Mouse (Mus musculus) adipocyte (in vitro differentiated cells): Measurements from ENCODE around the gene Olfr521.
"Not testable (repeated sequence)": the region's sequence is repeated elsewhere in the genome, so short reads cannot be mapped to it uniquely, and the experiment has no call there.

Experiments
- DNase-seq: peaks from one replicate; pipeline ENCODE4 v3.0.0-alpha.2; 2016; ENCODE audit warnings: low spot score

Gene Olfr521

DNA sequence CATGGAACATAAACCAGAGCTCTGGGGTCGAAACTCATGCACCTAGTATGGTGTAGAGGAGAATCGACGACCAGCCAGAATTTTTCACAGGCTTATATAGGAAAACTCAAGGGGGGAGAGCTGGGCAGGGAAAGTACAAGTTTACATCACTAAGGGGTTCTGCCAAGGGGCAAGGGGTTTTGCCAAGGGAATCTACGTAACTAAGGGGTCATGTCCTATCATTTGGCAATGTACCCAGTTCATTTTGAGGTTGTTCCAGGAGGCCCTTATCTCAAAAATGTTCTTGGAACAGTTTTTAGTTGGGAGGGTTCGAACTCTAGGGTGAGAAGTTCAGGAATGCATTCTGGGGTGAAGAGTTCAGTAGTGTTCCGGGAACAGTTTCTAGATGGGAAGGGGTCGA lies 43.7 kb downstream of the Olfr521 start:
- not testable (repeated sequence) for DNase-seq

DNA sequence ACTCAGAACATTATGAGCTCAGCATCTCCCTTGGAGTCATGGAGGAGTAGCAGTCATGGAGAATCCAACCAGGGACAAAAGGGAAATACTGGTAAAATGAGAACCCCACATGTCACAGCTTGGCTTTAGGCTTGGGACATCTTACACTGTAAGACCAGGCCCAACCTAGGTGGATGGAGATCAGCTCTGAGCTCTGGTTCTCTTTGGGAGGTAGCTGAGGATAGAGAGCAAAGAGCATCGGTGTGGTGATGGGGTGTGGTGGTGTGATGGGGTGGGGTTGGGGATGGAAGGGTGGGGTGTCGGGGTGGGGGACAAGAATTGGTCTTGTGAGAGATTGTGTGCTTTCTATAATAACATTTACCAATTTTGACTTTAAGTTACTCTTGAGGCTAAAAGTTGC lies 47.5 kb downstream of the Olfr521 start:
- no peak for DNase-seq

DNA sequence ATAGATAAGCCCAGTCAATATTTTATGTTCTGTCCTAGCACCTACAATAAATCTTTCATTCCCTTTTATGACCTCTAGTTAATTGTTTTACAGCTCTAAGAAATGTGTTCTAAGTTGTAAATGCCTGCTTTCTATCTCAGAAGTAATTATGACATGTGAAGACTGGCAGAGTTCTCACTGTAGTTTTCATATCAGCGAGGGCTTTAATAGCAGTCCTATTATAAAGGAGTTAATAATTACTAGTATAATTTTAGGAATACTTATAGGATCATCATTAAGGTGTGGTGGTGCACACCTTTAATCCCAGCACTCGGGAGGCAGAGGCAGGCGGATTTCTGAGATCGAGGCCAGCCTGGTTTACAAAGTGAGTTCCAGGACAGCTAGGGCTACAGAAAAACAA lies 48.4 kb downstream of the Olfr521 start:
- DNase-seq, result no peak

DNA sequence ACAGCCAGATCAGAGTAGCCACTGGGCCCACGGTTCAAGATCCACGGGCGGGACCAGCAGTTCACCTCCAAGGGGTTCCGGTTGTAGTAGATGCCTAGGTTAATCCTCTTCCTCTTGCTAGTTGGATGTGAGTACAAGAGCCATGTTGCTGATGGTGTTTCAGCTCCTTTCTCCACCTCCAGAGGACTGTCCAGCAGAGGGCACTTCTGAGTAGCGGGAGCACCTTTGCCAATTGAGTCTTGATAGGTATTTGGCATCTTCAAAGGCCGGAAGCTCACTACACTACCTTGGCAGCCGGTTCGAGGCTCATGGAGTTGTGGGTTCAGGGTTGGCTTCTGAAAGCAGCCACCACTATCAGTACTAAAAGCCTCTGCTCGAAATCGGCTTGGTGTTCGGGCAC lies 50.1 kb downstream of the Olfr521 start:
- DNase-seq, result peak; percentile 35

DNA sequence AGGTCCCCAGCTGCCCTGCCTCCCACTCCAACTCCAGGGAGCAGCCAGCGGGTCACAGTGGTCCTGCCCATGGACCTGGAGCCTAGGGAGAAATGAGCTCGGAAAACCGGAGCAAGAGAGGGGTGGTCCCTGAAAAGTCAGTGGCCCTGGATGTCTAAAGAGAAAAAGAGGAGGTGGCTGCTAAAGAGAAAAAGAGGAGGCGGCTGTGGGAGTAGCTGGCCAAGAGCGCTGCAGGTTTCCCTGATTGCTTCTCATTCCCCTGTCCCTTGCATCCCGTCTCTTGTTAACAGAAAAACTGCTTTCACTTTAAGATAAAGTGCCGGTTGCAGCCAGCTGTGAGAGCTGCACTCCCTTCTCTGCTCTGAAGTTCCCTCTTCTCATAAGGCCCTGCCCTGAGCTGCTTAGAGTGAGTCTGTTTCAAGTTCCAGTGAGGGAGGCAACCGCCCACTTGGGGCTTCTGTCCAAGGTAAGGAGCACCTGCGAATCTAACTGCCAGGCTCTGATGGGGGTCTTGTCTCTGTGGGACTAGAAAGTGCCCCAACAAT lies 54.9 kb downstream of the Olfr521 start:
- not testable (repeated sequence) for DNase-seq
